Mouse (Mus musculus): ENCODE data around the gene Kdsr. TPM values are rescaled to one million over a fixed set of nuclear protein-coding genes. Genes with fewer than 3 reads are reported as not detected.

Kdsr gene
- polyA plus RNA-seq, 1 experiment from 2014 or later: 18.3 TPM

- no peaks in the 10 kb centered on the region for H3K4me1 ChIP-seq (replicated peaks; ENCODE audit: control insufficient read depth, insufficient read depth)
- TF ChIP-seq EP300 (optimal IDR thresholded peaks at IDR 0.05) (no peak), CTCF (IDR thresholded peaks at IDR 0.05; ENCODE audit: low read depth) (no peak)
- ATAC-seq (ENCODE audit: low FRiP score, low TSS enrichment): no peak
Measured at GRCm38 (mm10) chr1:106695649-106696048, 63.9 kb downstream of the Kdsr start.

GRCm38 (mm10) chr1:106694316-106694715 is 65.2 kb downstream of the Kdsr start:
- WGBS: 66% methylated on average over 6 of the region's 6 CpGs
- TF ChIP-seq EP300 (optimal IDR thresholded peaks at IDR 0.05) (no peak), CTCF (IDR thresholded peaks at IDR 0.05; ENCODE audit: low read depth) (no peak)
- Histone ChIP-seq H3K9ac (ENCODE audit: low read length) (no peak overlapping the region), H3K27me3 (ENCODE audit: control insufficient read depth, insufficient read depth, low read length) (no peaks in the 10 kb centered on the region), H3K4me3 (ENCODE audit: low read depth, low read length) (no peak overlapping the region), H3K27ac (replicated peaks) (no peak overlapping the region), H3K36me3 (ENCODE audit: control insufficient read depth, insufficient read depth, low read length) (no peaks in the 10 kb centered on the region), H3K4me2 (replicated peaks; ENCODE audit: low read depth) (no peak overlapping the region), H3K9me3 (ENCODE audit: control insufficient read depth, low read length) (no peaks in the 10 kb centered on the region), H3K4me1 (replicated peaks; ENCODE audit: control insufficient read depth, insufficient read depth) (no peaks in the 10 kb centered on the region)
- no peak for DNase-seq (ENCODE audit: low spot score)
- no peak for ATAC-seq (ENCODE audit: low FRiP score, low TSS enrichment)

More at GRCm38 (mm10) chr1:106695649-106696048, 63.9 kb downstream of the Kdsr start:
- Histone ChIP-seq H3K9ac (ENCODE audit: low read length) (no peak overlapping the region), H3K4me3 (ENCODE audit: low read depth, low read length) (no peak overlapping the region), H3K36me3 (ENCODE audit: control insufficient read depth, insufficient read depth, low read length) (no peaks in the 10 kb centered on the region), H3K4me2 (replicated peaks; ENCODE audit: low read depth) (no peak overlapping the region), H3K27ac (replicated peaks) (no peak overlapping the region), H3K27me3 (ENCODE audit: control insufficient read depth, insufficient read depth, low read length) (no peaks in the 10 kb centered on the region), H3K9me3 (ENCODE audit: control insufficient read depth, low read length) (no peaks in the 10 kb centered on the region)
- no peak for DNase-seq (ENCODE audit: low spot score)
- WGBS: 87% methylated on average over 4 of the region's 4 CpGs

- Histone ChIP-seq H3K4me3 (ENCODE audit: low read depth, low read length) (no peak overlapping the region), H3K27me3 (ENCODE audit: control insufficient read depth, insufficient read depth, low read length) (no peaks in the 10 kb centered on the region), H3K27ac (replicated peaks) (no peak overlapping the region), H3K9ac (ENCODE audit: low read length) (no peak overlapping the region), H3K4me1 (replicated peaks; ENCODE audit: control insufficient read depth, insufficient read depth) (no peaks in the 10 kb centered on the region), H3K4me2 (replicated peaks; ENCODE audit: low read depth) (no peak overlapping the region), H3K36me3 (ENCODE audit: control insufficient read depth, insufficient read depth, low read length) (no peaks in the 10 kb centered on the region), H3K9me3 (ENCODE audit: control insufficient read depth, low read length) (no peaks in the 10 kb centered on the region)
- DNase-seq (ENCODE audit: low spot score) (no peak), ATAC-seq (ENCODE audit: low FRiP score, low TSS enrichment) (no peak)
- TF ChIP-seq EP300 (optimal IDR thresholded peaks at IDR 0.05): no peak
- no peak for TF ChIP-seq CTCF (IDR thresholded peaks at IDR 0.05; ENCODE audit: low read depth)
Measured at GRCm38 (mm10) chr1:106692599-106692998, 66.9 kb downstream of the Kdsr start.

- Histone ChIP-seq H3K9ac (ENCODE audit: low read length) (no peak overlapping the region), H3K4me3 (ENCODE audit: low read depth, low read length) (no peak overlapping the region), H3K27me3 (ENCODE audit: control insufficient read depth, insufficient read depth, low read length) (no peaks in the 10 kb centered on the region), H3K4me1 (replicated peaks; ENCODE audit: control insufficient read depth, insufficient read depth) (no peaks in the 10 kb centered on the region), H3K36me3 (ENCODE audit: control insufficient read depth, insufficient read depth, low read length) (no peaks in the 10 kb centered on the region), H3K27ac (replicated peaks) (no peak overlapping the region), H3K9me3 (ENCODE audit: control insufficient read depth, low read length) (no peaks in the 10 kb centered on the region), H3K4me2 (replicated peaks; ENCODE audit: low read depth) (no peak overlapping the region)
- ATAC-seq (ENCODE audit: low FRiP score, low TSS enrichment) (no peak), DNase-seq (ENCODE audit: low spot score) (no peak)
- WGBS: 58% methylated on average over 6 of the region's 6 CpGs
- TF ChIP-seq EP300 (optimal IDR thresholded peaks at IDR 0.05) (no peak), CTCF (IDR thresholded peaks at IDR 0.05; ENCODE audit: low read depth) (no peak)
Measured at GRCm38 (mm10) chr1:106690887-106691286, 68.6 kb downstream of the Kdsr start.

- H3K9me3 ChIP-seq (ENCODE audit: control insufficient read depth, low read length): no peaks in the 10 kb centered on the region
- H3K27ac ChIP-seq (replicated peaks): no peak overlapping the region
- WGBS: 72% methylated on average over 5 of the region's 5 CpGs
- no peak for DNase-seq (ENCODE audit: low spot score)
- H3K4me2 ChIP-seq (replicated peaks; ENCODE audit: low read depth): no peak overlapping the region
- no peak overlapping the region for H3K9ac ChIP-seq (ENCODE audit: low read length)
- H3K36me3 ChIP-seq (ENCODE audit: control insufficient read depth, insufficient read depth, low read length): no peaks in the 10 kb centered on the region
- H3K27me3 ChIP-seq (ENCODE audit: control insufficient read depth, insufficient read depth, low read length): no peaks in the 10 kb centered on the region
- no peaks in the 10 kb centered on the region for H3K4me1 ChIP-seq (replicated peaks; ENCODE audit: control insufficient read depth, insufficient read depth)
- no peak overlapping the region for H3K4me3 ChIP-seq (ENCODE audit: low read depth, low read length)
- no peak for ATAC-seq (ENCODE audit: low FRiP score, low TSS enrichment)
- no peak for TF ChIP-seq CTCF (IDR thresholded peaks at IDR 0.05; ENCODE audit: low read depth)
- TF ChIP-seq EP300 (optimal IDR thresholded peaks at IDR 0.05): no peak
Measured at GRCm38 (mm10) chr1:106688161-106688516, 71.4 kb downstream of the Kdsr start.

- Histone ChIP-seq H3K9ac (ENCODE audit: low read length) (no peak overlapping the region), H3K9me3 (ENCODE audit: control insufficient read depth, low read length) (no peaks in the 10 kb centered on the region), H3K4me1 (replicated peaks; ENCODE audit: control insufficient read depth, insufficient read depth) (no peaks in the 10 kb centered on the region), H3K27ac (replicated peaks) (no peak overlapping the region), H3K36me3 (ENCODE audit: control insufficient read depth, insufficient read depth, low read length) (no peaks in the 10 kb centered on the region), H3K27me3 (ENCODE audit: control insufficient read depth, insufficient read depth, low read length) (no peaks in the 10 kb centered on the region), H3K4me2 (replicated peaks; ENCODE audit: low read depth) (no peak overlapping the region), H3K4me3 (ENCODE audit: low read depth, low read length) (no peak overlapping the region)
- no peak for TF ChIP-seq EP300 (optimal IDR thresholded peaks at IDR 0.05)
- DNase-seq (ENCODE audit: low spot score) (no peak), ATAC-seq (ENCODE audit: low FRiP score, low TSS enrichment) (no peak)
- WGBS: 87% methylated on average over 18 of the region's 18 CpGs
Measured at GRCm38 (mm10) chr1:106687435-106688160, 71.9 kb downstream of the Kdsr start.

All from stomach, postnatal 0 days (tissue).